Mouse (Mus musculus) heart, postnatal 10 days (tissue): ENCODE results near the gene Eef1a2. TPM values are rescaled to one million over a fixed set of nuclear protein-coding genes. Genes with fewer than 3 reads are reported as not detected.

ENCODE experiments used
- total RNA-seq, 2 experiments: library from RNA; stranded (reverse); gene quantifications; 2 replicates each; pipeline ENCODE4 v1.2.3; 2021

Eef1a2 gene
- total RNA-seq, 2 experiments from 2014 or later: 640 to 727 TPM

Other genes with a start within 250 kb of the Eef1a2 start
- 10 to 100 TPM; 46.6 to 46.9 TPM for gene Ythdf1, start 236.1 kb downstream of the Eef1a2 start, total RNA-seq
- gene Birc7, start 228.0 kb downstream of the Eef1a2 start, total RNA-seq: not detected
- gene Nkain4, start 202.3 kb downstream of the Eef1a2 start, total RNA-seq: 10 to 100 TPM; 10.4 to 16.0 TPM
- 10 to 100 TPM; 47.2 to 50.5 TPM for gene Arfgap1, start 189.8 kb downstream of the Eef1a2 start, total RNA-seq
- under 1 TPM; 0.62 to 0.92 TPM for gene Col20a1, start 170.5 kb downstream of the Eef1a2 start, total RNA-seq
- gene Chrna4, start 113.5 kb downstream of the Eef1a2 start, total RNA-seq: under 1 TPM; 0.12 to 0.34 TPM
- not detected for gene Kcnq2, start 21.7 kb downstream of the Eef1a2 start, total RNA-seq
- gene Ppdpf, start 30.2 kb upstream of the Eef1a2 start, total RNA-seq: 10 to 100 TPM; 60.7 to 62.1 TPM
- gene Ptk6, start 45.8 kb upstream of the Eef1a2 start, total RNA-seq: not detected
- gene Srms, start 56.2 kb upstream of the Eef1a2 start, total RNA-seq: under 1 TPM; 0.17 to 0.25 TPM
- gene Fndc11, start 63.0 kb upstream of the Eef1a2 start, total RNA-seq: under 1 TPM in 1 of 2 experiments, not detected in 1; 0.30 TPM
- gene Helz2, start 85.0 kb upstream of the Eef1a2 start, total RNA-seq: 10 to 100 TPM in 1 of 2 experiments, 1 to 10 TPM in 1; 9.3 to 10.2 TPM
- 10 to 100 TPM; 12.3 to 15.3 TPM for gene Gmeb2, start 131.0 kb upstream of the Eef1a2 start, total RNA-seq
- under 1 TPM in 1 of 2 experiments, not detected in 1; 0.37 TPM for gene Stmn3, start 157.5 kb upstream of the Eef1a2 start, total RNA-seq
- gene Rtel1, start 162.7 kb upstream of the Eef1a2 start, total RNA-seq: 10 to 100 TPM; 24.8 to 27.7 TPM
- gene Zgpat, start 207.9 kb upstream of the Eef1a2 start, total RNA-seq: 10 to 100 TPM; 19.6 to 19.7 TPM
- gene Arfrp1, start 208.4 kb upstream of the Eef1a2 start, total RNA-seq: 10 to 100 TPM; 38.3 to 40.4 TPM
- gene Lime1, start 223.1 kb upstream of the Eef1a2 start, total RNA-seq: 1 to 10 TPM; 9.3 to 9.9 TPM